Mouse (Mus musculus): ENCODE measurements around the gene Ppara.

DNA sequence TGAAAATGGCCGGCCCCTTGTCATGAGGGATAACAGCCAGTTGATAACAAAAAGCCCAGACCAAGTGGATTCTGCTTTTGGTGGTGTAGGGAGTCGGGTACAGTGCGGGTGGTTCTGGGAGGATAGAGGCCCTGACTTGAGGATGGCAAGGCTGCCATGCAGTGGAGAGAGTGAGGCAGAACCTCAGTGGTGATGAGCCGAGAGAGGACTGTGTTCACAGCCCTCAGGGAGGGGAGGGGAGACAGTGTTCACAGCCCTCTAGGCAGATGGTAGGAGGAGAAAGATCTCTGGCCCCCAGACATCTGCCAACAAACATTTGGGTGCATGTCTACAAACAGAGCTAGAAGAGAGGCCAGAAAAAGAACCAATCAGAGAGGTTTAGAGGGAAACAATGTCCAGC lies 28.0 kb downstream of the Ppara start:
- TF ChIP-seq CTCF (IDR thresholded peaks at IDR 0.05; ENCODE audit: borderline replicate concordance, insufficient read depth, low read length) (no peak), POLR2A (IDR thresholded peaks at IDR 0.05; ENCODE audit: low read depth, low read length) (no peak)
